Mouse (Mus musculus): ENCODE data around the gene Arhgap22.

Arhgap22 gene

GRCm38 (mm10) chr14:33214767-33215128 lies 922 bp downstream of the Arhgap22 start:
- DNase-seq (ENCODE audit: low spot score), result no peak

GRCm38 (mm10) chr14:33215163-33215562 lies 1.3 kb downstream of the Arhgap22 start:
- no peak for DNase-seq (ENCODE audit: low spot score)

DNA sequence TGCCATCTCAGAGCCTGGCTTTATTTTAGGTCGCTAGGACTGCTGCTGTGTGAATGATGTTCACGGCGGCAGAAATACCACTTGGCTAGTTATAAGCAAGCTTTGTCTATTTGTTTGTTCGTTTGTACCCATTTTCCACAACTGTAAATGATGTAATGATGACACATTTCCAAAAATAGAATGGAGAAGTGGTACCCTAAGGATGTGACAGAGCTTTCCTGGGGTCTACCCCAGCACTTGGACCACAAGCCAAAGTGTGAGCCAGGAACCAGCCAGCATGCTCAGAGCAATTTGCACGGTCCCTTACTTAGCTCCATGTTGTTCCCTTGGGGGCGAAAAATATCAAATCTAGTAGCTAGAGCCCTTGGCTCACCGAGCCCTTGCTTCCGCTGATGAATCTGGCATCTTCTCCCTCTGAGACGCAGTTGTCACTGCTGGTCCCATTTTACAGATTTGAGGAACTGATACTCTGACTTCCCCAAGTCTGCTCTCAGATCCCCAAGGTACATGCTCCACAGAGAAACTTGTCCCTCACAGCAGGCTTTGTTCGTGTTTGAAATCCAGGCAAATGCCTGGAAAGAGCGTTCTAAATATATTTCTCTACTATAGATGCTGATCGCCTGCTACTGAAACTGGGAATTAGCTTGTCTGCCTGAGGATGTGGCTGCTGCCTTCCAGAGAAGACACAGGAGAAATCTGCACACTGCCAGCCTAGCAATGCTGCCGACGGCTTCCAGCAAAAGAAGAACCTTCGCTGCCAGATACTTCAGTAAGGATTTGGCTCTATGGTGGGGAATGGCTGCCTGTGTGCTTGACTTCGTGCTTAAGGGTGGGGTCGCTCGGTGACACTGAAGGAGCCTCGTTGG lies 2.8 kb downstream of the Arhgap22 start:
- no peak for DNase-seq (ENCODE audit: low spot score)

GRCm38 (mm10) chr14:33225235-33225634 lies 11.4 kb downstream of the Arhgap22 start:
- no peak for DNase-seq (ENCODE audit: low spot score)

DNA sequence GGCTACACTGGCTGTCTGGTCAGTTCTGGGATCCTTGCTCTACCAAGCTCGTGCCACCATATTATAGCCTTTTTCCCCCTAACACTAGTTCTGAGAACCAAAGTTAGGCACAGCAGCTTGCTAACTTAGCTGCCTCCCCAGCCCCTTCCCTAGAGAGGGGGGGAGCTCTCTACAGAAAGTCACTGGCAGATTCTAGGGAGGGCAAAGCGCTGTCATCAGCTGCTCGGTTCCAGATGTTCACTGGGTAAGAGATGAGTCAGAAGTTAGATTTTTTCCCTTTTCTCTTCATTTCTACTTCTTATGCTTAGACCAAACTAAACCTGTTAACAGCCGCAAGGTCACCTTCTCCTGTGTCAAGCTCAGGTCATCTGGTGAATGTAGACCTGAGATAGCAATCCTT lies 16.8 kb downstream of the Arhgap22 start:
- no peak for DNase-seq (ENCODE audit: low spot score)

- DNase-seq (ENCODE audit: low spot score), result no peak
These were observed 17.5 kb downstream of the Arhgap22 start for GRCm38 (mm10) chr14:33231311-33231710.

- no peak for DNase-seq (ENCODE audit: low spot score)
These were observed 18.2 kb downstream of the Arhgap22 start for GRCm38 (mm10) chr14:33232048-33232447.

- no peak for DNase-seq (ENCODE audit: low spot score)
These were observed 21.8 kb downstream of the Arhgap22 start for GRCm38 (mm10) chr14:33235661-33236060.

DNA sequence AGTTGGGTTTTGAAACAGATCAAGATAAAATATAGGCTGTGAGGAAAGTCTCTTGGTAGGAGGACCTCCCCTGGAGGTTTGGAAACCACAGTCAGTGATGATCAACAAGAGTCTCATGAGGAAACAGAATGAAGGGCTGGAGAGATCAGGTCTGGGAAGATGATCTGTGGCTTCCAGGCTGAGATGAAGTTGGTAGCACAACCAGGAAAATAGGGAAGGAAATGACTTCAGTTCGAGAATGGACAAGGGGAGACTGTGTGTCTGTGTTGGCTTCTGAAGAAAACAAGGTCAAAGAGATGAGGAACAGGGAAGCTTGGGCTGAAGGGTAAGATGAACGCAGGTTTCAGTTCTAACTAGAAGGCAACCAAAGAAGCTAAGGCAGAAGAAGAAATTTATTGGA lies 26.6 kb downstream of the Arhgap22 start:
- no peak for DNase-seq (ENCODE audit: low spot score)

DNA sequence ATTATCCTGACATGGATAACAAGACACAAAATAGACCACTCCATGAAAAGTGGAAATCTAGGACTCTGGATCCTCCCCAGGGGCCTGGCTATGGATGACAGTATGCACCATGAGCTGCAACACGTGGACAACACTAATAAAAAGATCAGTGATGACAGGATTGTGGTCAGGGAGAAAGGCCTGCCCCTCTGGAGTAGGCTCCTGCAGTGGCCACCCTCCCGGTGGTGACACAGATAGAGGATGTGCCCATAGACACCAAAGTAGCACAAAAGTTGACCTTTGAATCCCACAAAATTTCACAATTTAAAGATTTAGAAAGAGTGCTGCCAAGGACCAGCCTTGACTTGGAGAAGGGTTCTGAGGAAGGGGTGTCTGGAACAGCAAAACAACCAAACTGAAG lies 29.4 kb downstream of the Arhgap22 start:
- DNase-seq (ENCODE audit: low spot score), result no peak

- no peak for DNase-seq (ENCODE audit: low spot score)
These were observed 30.7 kb downstream of the Arhgap22 start for GRCm38 (mm10) chr14:33244519-33244918.

GRCm38 (mm10) chr14:33244946-33245345 lies 31.1 kb downstream of the Arhgap22 start:
- no peak for DNase-seq (ENCODE audit: low spot score)

GRCm38 (mm10) chr14:33246476-33246875 lies 32.6 kb downstream of the Arhgap22 start:
- DNase-seq (ENCODE audit: low spot score), result no peak

DNA sequence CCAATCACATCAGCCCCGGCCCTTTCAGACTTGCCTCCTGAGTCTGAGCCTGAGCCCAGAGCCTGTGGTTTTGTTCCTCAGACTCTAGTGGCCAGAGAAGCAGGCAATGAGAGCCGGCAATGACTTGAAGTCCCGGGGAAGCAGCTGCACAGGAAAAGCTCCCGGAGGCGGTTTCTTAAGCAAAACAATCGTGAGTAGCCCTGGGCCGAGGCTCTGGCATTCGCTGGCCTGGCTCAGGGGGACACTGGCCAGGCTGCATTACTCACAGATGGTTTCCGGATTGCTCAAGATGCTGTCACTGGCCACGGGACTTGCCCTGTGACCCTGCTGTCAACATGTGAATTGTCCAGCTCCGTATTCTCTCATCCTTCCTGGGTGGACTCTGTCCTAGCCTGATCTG lies 33.8 kb downstream of the Arhgap22 start:
- no peak for DNase-seq (ENCODE audit: low spot score)

DNA sequence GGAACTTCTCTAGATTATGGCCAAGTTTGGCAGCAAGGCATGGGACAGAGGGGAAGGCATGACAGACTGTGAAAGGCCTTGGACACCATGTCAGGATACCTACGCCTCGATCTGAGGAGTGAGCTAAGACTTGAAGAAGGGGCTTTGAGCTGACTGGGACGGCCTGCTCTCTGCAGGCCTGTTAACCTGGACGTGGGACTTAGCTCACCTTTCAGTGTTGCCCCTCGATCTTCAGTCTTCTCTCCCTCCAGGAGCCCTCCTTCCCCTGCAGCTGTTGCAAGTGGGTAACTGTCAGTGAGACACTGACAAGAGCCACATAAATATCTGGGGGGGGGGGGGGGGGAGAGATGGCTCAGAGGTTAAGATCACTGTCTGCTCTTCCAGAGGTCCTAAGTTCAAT lies 34.9 kb downstream of the Arhgap22 start:
- no peak for DNase-seq (ENCODE audit: low spot score)

DNA sequence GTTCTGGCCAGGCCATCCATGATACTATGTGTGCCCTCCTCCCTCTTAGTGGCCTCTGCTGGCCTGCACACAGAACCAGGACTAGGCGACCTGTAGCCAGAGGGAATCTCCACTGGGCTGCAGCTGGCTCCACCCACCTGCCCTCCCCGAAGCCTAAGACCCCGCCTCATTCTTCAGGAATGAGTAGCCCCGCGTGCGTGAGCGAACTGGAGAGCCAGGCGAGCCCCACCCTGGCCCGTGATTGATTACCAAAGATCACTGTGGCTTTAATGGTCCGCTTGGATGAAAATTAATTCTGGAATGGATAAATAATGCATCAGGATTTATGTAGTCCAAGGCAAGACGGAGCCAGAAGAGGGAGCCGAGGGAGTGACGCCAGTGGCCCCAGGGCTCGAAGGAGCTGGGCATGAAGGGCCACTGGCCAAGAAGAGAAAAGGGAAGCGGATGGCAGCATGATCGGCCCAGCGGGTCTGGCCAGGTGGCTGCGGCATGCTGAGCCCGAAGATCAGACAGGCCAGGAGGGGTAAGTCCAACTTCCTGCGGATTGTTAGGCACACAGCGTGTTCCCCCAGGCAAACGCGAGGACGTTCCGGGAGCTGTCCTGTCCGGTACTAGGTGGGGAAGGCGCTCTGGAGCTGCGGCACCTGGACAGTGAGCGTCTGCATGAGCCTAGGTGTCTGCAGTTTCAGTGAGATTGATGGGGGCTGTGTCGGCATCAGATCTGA lies 36.6 kb downstream of the Arhgap22 start:
- DNase-seq (ENCODE audit: low spot score), result no peak

DNA sequence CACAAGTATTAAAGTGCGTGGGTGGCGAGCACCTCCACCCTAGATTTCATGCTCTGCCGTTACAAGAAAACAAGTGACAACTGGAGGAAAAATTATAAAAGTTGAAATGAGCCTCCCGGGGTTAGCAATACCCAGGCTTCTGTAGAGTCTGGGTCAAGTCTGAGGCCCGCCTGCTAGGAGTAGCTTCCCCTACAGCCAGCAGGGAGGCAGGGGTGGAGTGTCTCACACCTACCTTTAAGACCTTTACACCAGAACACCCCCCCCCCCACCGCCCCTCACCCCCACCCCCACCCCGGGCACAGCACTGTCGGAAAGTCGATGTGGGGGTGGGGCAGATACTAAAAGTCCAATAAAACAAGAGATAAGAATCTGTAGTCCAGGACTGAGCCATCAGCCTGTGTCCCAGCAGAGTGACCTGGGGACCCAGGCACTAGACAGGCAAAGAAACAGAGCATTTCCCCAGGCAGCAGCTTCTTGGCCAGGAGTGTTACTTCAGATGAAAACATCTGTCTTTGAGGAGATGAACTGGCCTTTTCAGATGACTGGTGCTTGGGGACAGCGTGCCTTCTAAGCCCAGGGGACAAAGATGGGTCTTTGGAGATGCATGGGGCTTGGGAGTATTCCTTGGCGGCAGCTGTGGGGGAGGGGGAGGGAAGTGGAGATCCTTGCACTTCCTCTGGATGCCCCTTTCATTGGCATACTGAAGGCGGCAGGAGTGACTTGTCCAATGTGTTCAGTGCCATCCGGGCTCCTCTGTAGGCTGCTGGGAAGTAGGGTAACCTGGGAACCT lies 37.3 kb downstream of the Arhgap22 start:
- no peak for DNase-seq (ENCODE audit: low spot score)

DNA sequence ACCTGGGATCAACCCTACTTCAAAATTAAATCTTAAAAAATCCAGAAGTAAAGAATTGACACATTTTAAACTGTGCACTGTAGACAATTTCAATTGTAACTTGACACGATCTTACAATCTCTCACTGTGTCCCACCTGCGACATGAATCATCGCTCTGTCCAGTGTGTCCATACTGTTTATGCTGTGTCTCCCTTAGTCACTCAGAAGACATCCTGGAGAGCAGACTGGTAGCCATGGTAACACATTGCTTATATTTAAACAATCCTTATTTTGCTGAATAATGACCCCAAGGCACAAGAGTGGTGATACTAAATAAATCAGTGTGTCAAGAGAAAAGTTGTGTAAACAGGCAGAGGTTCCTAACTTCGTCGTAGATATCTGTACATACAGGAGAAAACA lies 44.4 kb downstream of the Arhgap22 start:
- no peak for DNase-seq (ENCODE audit: low spot score)

- no peak for DNase-seq (ENCODE audit: low spot score)
These were observed 46.3 kb downstream of the Arhgap22 start for GRCm38 (mm10) chr14:33260131-33260530.

DNA sequence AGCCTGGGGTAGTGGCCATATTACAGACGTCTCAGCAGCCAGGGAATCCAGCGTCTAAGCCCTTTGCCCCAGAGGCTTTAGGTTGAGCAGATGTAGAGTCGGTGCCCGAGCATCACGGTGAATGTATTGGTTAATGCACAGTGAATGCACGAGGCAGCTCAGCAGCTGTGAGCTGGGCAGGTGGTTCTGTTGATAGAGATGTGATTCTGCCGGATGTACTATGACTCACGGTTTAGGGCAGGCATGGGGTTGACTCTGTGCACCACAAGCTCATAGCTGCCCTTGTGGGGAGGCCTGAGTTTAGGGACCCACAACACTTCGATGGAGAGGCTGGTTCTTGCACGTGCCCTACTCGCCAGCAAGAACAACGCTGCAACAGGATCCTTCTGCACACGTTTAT lies 51.0 kb downstream of the Arhgap22 start:
- DNase-seq (ENCODE audit: low spot score), result no peak

- DNase-seq (ENCODE audit: low spot score), result no peak
These were observed 62.4 kb downstream of the Arhgap22 start for GRCm38 (mm10) chr14:33276240-33276639.

GRCm38 (mm10) chr14:33278374-33278773 lies 64.5 kb downstream of the Arhgap22 start:
- DNase-seq (ENCODE audit: low spot score), result no peak

DNA sequence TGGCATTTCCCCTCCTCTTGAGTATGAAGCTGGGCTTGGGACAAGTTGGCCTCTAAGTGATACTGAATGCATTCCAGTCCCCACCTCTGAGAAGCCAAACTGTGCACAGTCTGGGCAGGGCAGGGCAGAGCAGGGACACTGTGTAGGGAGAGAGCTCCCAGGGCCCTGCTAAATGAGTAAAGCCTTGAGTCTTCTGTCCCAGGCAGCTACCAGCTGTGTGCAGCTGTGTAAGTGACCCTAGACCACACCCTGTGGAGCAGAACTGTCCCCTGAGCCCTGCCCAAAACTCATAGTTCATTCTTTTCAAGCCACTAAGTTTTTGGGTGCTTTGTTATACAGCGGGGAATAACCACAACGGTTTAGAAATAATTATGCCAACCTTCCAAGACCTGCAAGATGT lies 67.1 kb downstream of the Arhgap22 start:
- DNase-seq (ENCODE audit: low spot score), result no peak
